Mouse (Mus musculus): ENCODE results near the gene Haspin. TPM values are rescaled to one million over a fixed set of nuclear protein-coding genes. Genes with fewer than 3 reads are reported as not detected.

Gene Haspin
- polyA plus RNA-seq, 1 experiment from 2014 or later, result 1.6 TPM

Other genes with a start within 250 kb of the Haspin start
- 1.2 and 1.7 TPM in 2 replicates for gene Atp2a3, start 177.1 kb downstream of the Haspin start, polyA plus RNA-seq (2015; fragmentation: Nextera tagmentation; extraction: Ambion mirVana)
- gene P2rx1, start 139.2 kb downstream of the Haspin start, polyA plus RNA-seq (2015; fragmentation: Nextera tagmentation; extraction: Ambion mirVana), result 0.30 and 0.48 TPM in 2 replicates
- gene Camkk1, start 119.3 kb downstream of the Haspin start, polyA plus RNA-seq (2015; fragmentation: Nextera tagmentation; extraction: Ambion mirVana), result 31.9 and 33.6 TPM in 2 replicates
- 9.8 and 12.1 TPM in 2 replicates for gene Ncbp3, start 90.5 kb downstream of the Haspin start, polyA plus RNA-seq (2015; fragmentation: Nextera tagmentation; extraction: Ambion mirVana)
- gene Itgae, start 47.7 kb downstream of the Haspin start, polyA plus RNA-seq (2015; fragmentation: Nextera tagmentation; extraction: Ambion mirVana), result 0.24 and 0.25 TPM in 2 replicates
- gene P2rx5, start 22.1 kb upstream of the Haspin start, polyA plus RNA-seq (2015; fragmentation: Nextera tagmentation; extraction: Ambion mirVana), result 0.29 and 0.42 TPM in 2 replicates
- gene Emc6, start 38.7 kb upstream of the Haspin start, polyA plus RNA-seq (2015; fragmentation: Nextera tagmentation; extraction: Ambion mirVana), result 127 and 133 TPM in 2 replicates
- gene Tax1bp3, start 38.8 kb upstream of the Haspin start, polyA plus RNA-seq (2015; fragmentation: Nextera tagmentation; extraction: Ambion mirVana), result 132 and 145 TPM in 2 replicates
- 18.6 and 20.1 TPM in 2 replicates for gene Ctns, start 60.7 kb upstream of the Haspin start, polyA plus RNA-seq (2015; fragmentation: Nextera tagmentation; extraction: Ambion mirVana)
- gene Shpk, start 61.2 kb upstream of the Haspin start, polyA plus RNA-seq (2015; fragmentation: Nextera tagmentation; extraction: Ambion mirVana), result 2.1 and 2.4 TPM in 2 replicates
- 0.20 and 0.38 TPM in 2 replicates for gene Trpv1, start 96.0 kb upstream of the Haspin start, polyA plus RNA-seq (2015; fragmentation: Nextera tagmentation; extraction: Ambion mirVana)
- gene Trpv3, start 129.1 kb upstream of the Haspin start, polyA plus RNA-seq (2015; fragmentation: Nextera tagmentation; extraction: Ambion mirVana), result 0.19 and 0.31 TPM in 2 replicates
- gene Aspa, start 191.3 kb upstream of the Haspin start, polyA plus RNA-seq (2015; fragmentation: Nextera tagmentation; extraction: Ambion mirVana), result 0.67 and 1.8 TPM in 2 replicates
- not detected in 2 replicates for gene Gm49340, start 191.4 kb upstream of the Haspin start, polyA plus RNA-seq (2015; fragmentation: Nextera tagmentation; extraction: Ambion mirVana)
- gene Spata22, start 191.4 kb upstream of the Haspin start, polyA plus RNA-seq (2015; fragmentation: Nextera tagmentation; extraction: Ambion mirVana), result 0.29 TPM in 1 of 2 replicates, not detected in the other
- not detected in 2 replicates for gene Olfr20, start 212.5 kb upstream of the Haspin start, polyA plus RNA-seq (2015; fragmentation: Nextera tagmentation; extraction: Ambion mirVana)
- not detected in 2 replicates for gene Olfr376, start 233.0 kb upstream of the Haspin start, polyA plus RNA-seq (2015; fragmentation: Nextera tagmentation; extraction: Ambion mirVana)

Data from midbrain, embryonic 16.5 days (tissue).